In genomic region chr15:5239901-5240300, GRCm38 (mm10) we compare ENCODE assay signal across 9 mouse cellular contexts. TPM values are rescaled to one million over a fixed set of nuclear protein-coding genes. Genes with fewer than 3 reads are reported as not detected.
DNase-seq lines count a peak whose midpoint lies in the region; ATAC-seq lines count a peak whose summit lies in the region.
"Had no signal": no experiment of that assay in that cellular context is flagged by ENCODE, and none has a peak within 500 bp of the region (broad histone marks: within the 10 kb centered on the region; RNA-seq: fewer than 3 reads in every experiment).

No protein-coding gene starts in this region.

- WGBS in hindbrain, embryonic 13.5 days = 78% methylated on average over 6 of the region's 6 CpGs
- WGBS in hindbrain, embryonic 11.5 days = 76% methylated on average over 6 of the region's 6 CpGs
- WGBS in heart, embryonic 13.5 days = 43% methylated on average over 6 of the region's 6 CpGs
- WGBS in macrophage (ENCODE audit: missing documents) = 17% methylated on average over 6 of the region's 6 CpGs
- 79% methylated on average over 6 of the region's 6 CpGs for WGBS in hindbrain, embryonic 16.5 days

- DNase-seq in hindbrain, embryonic 11.5 days (ENCODE audit: low spot score) = no peak
- peak; percentile 40 for DNase-seq in CD4-positive helper T cell, adult 2 months (ENCODE audit: low read depth, low spot score)
- DNase-seq in layer of hippocampus, adult 9-10 months (ENCODE audit: low spot score) = no peak
- DNase-seq in lung, postnatal 10 days = no peak
- DNase-seq: lung, adult 2 months had no signal

- H3K4me2 ChIP-seq in hindbrain, embryonic 13.5 days = peak overlapping the region; percentile 97
- no peak overlapping the region for H3K4me2 ChIP-seq in hindbrain, embryonic 11.5 days (replicated peaks; ENCODE audit: low read depth, low read length)
- peak overlapping the region; percentile 100 for H3K4me2 ChIP-seq in heart, embryonic 13.5 days
- no peak overlapping the region for H3K4me2 ChIP-seq in hindbrain, embryonic 16.5 days (ENCODE audit: low read length)

- H3K9me3 ChIP-seq in hindbrain, embryonic 13.5 days = no peaks in the 10 kb centered on the region
- H3K9me3 ChIP-seq in hindbrain, embryonic 11.5 days (ENCODE audit: control insufficient read depth, low read length) = no peaks in the 10 kb centered on the region
- no peaks in the 10 kb centered on the region for H3K9me3 ChIP-seq in heart, embryonic 13.5 days
- H3K9me3 ChIP-seq in hindbrain, embryonic 16.5 days (ENCODE audit: control insufficient read depth, low read length) = no peaks in the 10 kb centered on the region

- H3K36me3 ChIP-seq in hindbrain, embryonic 13.5 days = no peaks in the 10 kb centered on the region
- no peaks in the 10 kb centered on the region for H3K36me3 ChIP-seq in hindbrain, embryonic 11.5 days (ENCODE audit: control insufficient read depth, insufficient read depth, low read length)
- no peaks in the 10 kb centered on the region for H3K36me3 ChIP-seq in heart, embryonic 13.5 days
- peaks cover 6% of the 10 kb centered on the region for H3K36me3 ChIP-seq in macrophage (ENCODE audit: inconsistent target)
- H3K36me3 ChIP-seq in hindbrain, embryonic 16.5 days (ENCODE audit: control insufficient read depth, insufficient read depth, low read length) = no peaks in the 10 kb centered on the region

- peaks cover 58% of the 10 kb centered on the region for H3K27me3 ChIP-seq in hindbrain, embryonic 13.5 days
- H3K27me3 ChIP-seq in hindbrain, embryonic 11.5 days (ENCODE audit: control insufficient read depth, insufficient read depth, low read length) = peaks cover 32% of the 10 kb centered on the region
- H3K27me3 ChIP-seq in heart, embryonic 13.5 days (replicated peaks) = peaks cover 37% of the 10 kb centered on the region
- H3K27me3 ChIP-seq in hindbrain, embryonic 16.5 days (replicated peaks; ENCODE audit: control insufficient read depth, insufficient read depth, low read length) = peaks cover 6% of the 10 kb centered on the region; the same call in 1 of the 2 replicates

- ATAC-seq in hindbrain, embryonic 13.5 days (ENCODE audit: low FRiP score) = no peak
- ATAC-seq in hindbrain, embryonic 11.5 days (ENCODE audit: low FRiP score) = no peak
- ATAC-seq in heart, embryonic 13.5 days (ENCODE audit: extremely low read depth, insufficient number of reproducible peaks, low FRiP score, low TSS enrichment) = no peak
- no peak for ATAC-seq in hindbrain, embryonic 16.5 days

- no peak overlapping the region for H3K9ac ChIP-seq in hindbrain, embryonic 13.5 days
- H3K9ac ChIP-seq in hindbrain, embryonic 11.5 days (ENCODE audit: low read depth, low read length) = no peak overlapping the region
- no peak overlapping the region; the same call in 1 of the 2 replicates for H3K9ac ChIP-seq in heart, embryonic 13.5 days
- no peak overlapping the region for H3K9ac ChIP-seq in hindbrain, embryonic 16.5 days (ENCODE audit: low read depth, low read length)

- H3K4me1 ChIP-seq in hindbrain, embryonic 13.5 days (replicated peaks) = peaks cover 34% of the 10 kb centered on the region
- peaks cover 9% of the 10 kb centered on the region for H3K4me1 ChIP-seq in hindbrain, embryonic 11.5 days (replicated peaks; ENCODE audit: control insufficient read depth, insufficient read depth, low read length)
- peaks cover 55% of the 10 kb centered on the region for H3K4me1 ChIP-seq in heart, embryonic 13.5 days
- peaks cover 23% of the 10 kb centered on the region for H3K4me1 ChIP-seq in hindbrain, embryonic 16.5 days (ENCODE audit: control insufficient read depth, insufficient read depth, low read depth, low read length)

- H3K79me2 ChIP-seq in macrophage (ENCODE audit: inconsistent target) = peaks cover 80% of the 10 kb centered on the region; the same call in 1 of the 2 replicates

- no peak overlapping the region for H3K4me3 ChIP-seq in hindbrain, embryonic 13.5 days
- no peak overlapping the region for H3K4me3 ChIP-seq in hindbrain, embryonic 11.5 days (ENCODE audit: low read depth, low read length)
- peak overlapping the region; percentile 1; the same call in 1 of the 2 replicates for H3K4me3 ChIP-seq in heart, embryonic 13.5 days
- H3K4me3 ChIP-seq in macrophage (ENCODE audit: inconsistent target) = no peak overlapping the region; the same call in 1 of the 2 replicates
- H3K4me3 ChIP-seq in hindbrain, embryonic 16.5 days (ENCODE audit: low read length) = no peak overlapping the region

- no peak overlapping the region for H3K27ac ChIP-seq in hindbrain, embryonic 13.5 days
- no peak overlapping the region for H3K27ac ChIP-seq in hindbrain, embryonic 11.5 days (ENCODE audit: low read depth, low read length)
- H3K27ac ChIP-seq in heart, embryonic 13.5 days (replicated peaks) = peak overlapping the region; percentile 52; the same call in 1 of the 2 replicates
- H3K27ac ChIP-seq in macrophage = 0 out of 2 replicates have a peak overlapping the region, but pooled peaks have one; percentile 1
- H3K27ac ChIP-seq in hindbrain, embryonic 16.5 days (ENCODE audit: low read depth, low read length) = no peak overlapping the region

RNA-seq across cellular contexts. Expression of gene Ptger4, which starts 4.1 kb away (rescaled TPM):
- 2.8 and 3.5 TPM in 2 replicates for polyA plus RNA-seq in hindbrain, embryonic 13.5 days (2015; fragmentation: Nextera tagmentation; extraction: Ambion mirVana)
- polyA plus RNA-seq in hindbrain, embryonic 11.5 days (2014; fragmentation: Nextera tagmentation; extraction: Ambion mirVana) = 0.97 and 1.0 TPM in 2 replicates
- polyA plus RNA-seq in heart, embryonic 13.5 days (2015; fragmentation: Nextera tagmentation; extraction: Ambion mirVana) = 2.4 and 2.5 TPM in 2 replicates
- 100 to 1,000 TPM in 2 of 26 experiments, 10 to 100 TPM in 21, 1 to 10 TPM in 3; 5.0 to 107 (median 31.5) TPM for total RNA-seq in macrophage (2018; cell fraction: chromatin; rRNA removed)
- total RNA-seq in macrophage (2018; cell fraction: cytosol; rRNA removed) = 10 to 100 TPM in 22 of 26 experiments, 1 to 10 TPM in 4; 8.3 to 66.3 (median 31.1) TPM
- total RNA-seq in macrophage (2018; cell fraction: nucleus; rRNA removed) = 100 to 1,000 TPM in 7 of 26 experiments, 10 to 100 TPM in 19; 10.8 to 145 (median 63.6) TPM
- polyA plus RNA-seq in macrophage (2018) = 3.1 to 11.0 TPM (median 6.2 TPM) in 3 replicates
- polyA plus RNA-seq in hindbrain, embryonic 16.5 days (2015; fragmentation: Nextera tagmentation; extraction: Ambion mirVana) = 3.4 and 3.9 TPM in 2 replicates

RNA-seq across cellular contexts. Expression of gene Ttc33, which starts 54.6 kb away (rescaled TPM):
- polyA plus RNA-seq in hindbrain, embryonic 13.5 days (2015; fragmentation: Nextera tagmentation; extraction: Ambion mirVana) = 55.7 and 59.8 TPM in 2 replicates
- polyA plus RNA-seq in hindbrain, embryonic 11.5 days (2014; fragmentation: Nextera tagmentation; extraction: Ambion mirVana) = 50.6 and 52.1 TPM in 2 replicates
- 29.3 and 31.6 TPM in 2 replicates for polyA plus RNA-seq in heart, embryonic 13.5 days (2015; fragmentation: Nextera tagmentation; extraction: Ambion mirVana)
- total RNA-seq in macrophage (2018; cell fraction: chromatin; rRNA removed) = 10 to 100 TPM in 18 of 26 experiments, 1 to 10 TPM in 8; 4.7 to 38.5 (median 15.6) TPM
- total RNA-seq in macrophage (2018; cell fraction: cytosol; rRNA removed) = 10 to 100 TPM; 19.9 to 58.1 (median 30.9) TPM
- 10 to 100 TPM in 23 of 26 experiments, 1 to 10 TPM in 3; 9.4 to 45.3 (median 15.0) TPM for total RNA-seq in macrophage (2018; cell fraction: nucleus; rRNA removed)
- polyA plus RNA-seq in macrophage (2018) = 23.6 to 34.6 TPM (median 34.1 TPM) in 3 replicates
- polyA plus RNA-seq in hindbrain, embryonic 16.5 days (2015; fragmentation: Nextera tagmentation; extraction: Ambion mirVana) = 52.5 and 54.3 TPM in 2 replicates

Comparison
In these comparisons a context has a peak if more than half of its experiments do, and no peak if none do; other contexts are left out.
1. H3K4me2 ChIP-seq: peak in hindbrain, embryonic 13.5 days (single experiment) and heart, embryonic 13.5 days (single experiment); none in hindbrain, embryonic 11.5 days (single experiment) and hindbrain, embryonic 16.5 days (single experiment).
2. H3K27ac ChIP-seq: peak in heart, embryonic 13.5 days (single experiment) and macrophage (single experiment); none in hindbrain, embryonic 13.5 days (single experiment), hindbrain, embryonic 11.5 days (single experiment) and hindbrain, embryonic 16.5 days (single experiment).